Mouse (Mus musculus): ENCODE results near the gene Dop1b. TPM values are rescaled to one million over a fixed set of nuclear protein-coding genes. Genes with fewer than 3 reads are reported as not detected.

The Dop1b gene
- polyA plus RNA-seq, 1 experiment = 62.8 TPM

DNA sequence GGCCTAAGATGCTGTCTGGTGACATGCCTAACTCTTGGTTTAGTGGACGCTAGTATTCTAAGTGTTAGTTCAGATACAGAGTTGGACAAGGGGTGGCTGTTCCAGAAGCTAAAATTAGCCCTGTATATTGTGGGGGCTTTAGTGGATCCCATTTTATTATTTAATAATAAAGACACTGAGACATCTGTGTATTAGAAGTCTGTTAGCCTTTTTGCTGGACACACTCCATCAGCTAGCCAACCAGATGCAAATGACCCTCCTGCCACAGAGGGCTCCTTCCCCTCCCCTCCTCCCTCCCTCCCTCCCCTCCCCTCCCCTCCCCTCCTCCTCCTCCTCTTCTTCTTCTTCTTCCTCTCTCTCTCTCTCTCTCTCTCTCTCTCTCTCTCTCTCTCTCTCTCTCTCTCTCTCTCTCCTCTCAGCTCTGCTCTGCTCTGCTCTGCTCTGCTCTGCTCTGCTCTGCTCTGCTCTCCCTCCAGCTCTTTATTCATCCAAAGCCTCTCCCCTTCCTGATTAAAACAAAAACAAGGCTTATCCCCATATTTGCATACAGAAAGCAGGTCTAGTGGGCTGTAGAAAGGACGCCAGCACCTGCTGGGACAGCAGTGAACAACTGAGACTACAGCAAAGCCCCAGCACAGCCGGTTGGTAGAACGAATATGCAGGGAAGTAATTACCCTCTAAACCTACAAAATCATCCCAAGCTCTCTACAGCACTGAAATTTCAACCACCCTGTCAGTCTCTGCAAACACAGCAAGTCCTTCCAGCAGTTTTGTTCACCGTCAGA lies 78.5 kb downstream of the Dop1b start:
- no peak for DNase-seq (ENCODE audit: extremely low spot score in 1 of 2, low spot score in 1 of 2)

GRCm38 (mm10) chr16:93792981-93793630 lies 81.4 kb downstream of the Dop1b start:
- DNase-seq (ENCODE audit: extremely low spot score in 1 of 2, low spot score in 1 of 2) = no peak

DNA sequence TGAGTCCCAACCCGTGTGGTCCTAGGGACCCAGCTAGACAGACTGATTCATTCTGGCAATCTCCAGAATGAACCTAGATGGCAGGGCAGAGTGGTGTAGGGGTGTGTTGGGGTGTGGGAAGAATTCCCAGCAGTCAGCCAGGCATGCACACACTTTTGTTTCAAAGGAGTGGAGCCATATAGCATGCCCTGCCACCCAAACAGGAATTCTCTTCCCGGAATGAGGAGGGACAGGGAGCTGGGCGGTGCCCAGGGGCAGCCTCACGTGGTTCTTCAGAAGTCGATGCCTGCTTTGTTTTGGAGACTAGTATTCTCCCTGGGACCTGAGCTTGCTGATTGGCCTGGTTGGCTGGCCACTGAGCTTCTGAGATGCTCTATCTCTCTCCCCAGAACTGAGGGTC lies 83.1 kb downstream of the Dop1b start:
- no peak for DNase-seq (ENCODE audit: extremely low spot score in 1 of 2, low spot score in 1 of 2)

- DNase-seq (ENCODE audit: extremely low spot score in 1 of 2, low spot score in 1 of 2) = no peak
Measured at GRCm38 (mm10) chr16:93795391-93795790, 83.7 kb downstream of the Dop1b start.

- DNase-seq (ENCODE audit: extremely low spot score in 1 of 2, low spot score in 1 of 2) = peak in 1 of 2 experiments; percentile 47
Measured at GRCm38 (mm10) chr16:93797021-93797840, 85.5 kb downstream of the Dop1b start.

DNA sequence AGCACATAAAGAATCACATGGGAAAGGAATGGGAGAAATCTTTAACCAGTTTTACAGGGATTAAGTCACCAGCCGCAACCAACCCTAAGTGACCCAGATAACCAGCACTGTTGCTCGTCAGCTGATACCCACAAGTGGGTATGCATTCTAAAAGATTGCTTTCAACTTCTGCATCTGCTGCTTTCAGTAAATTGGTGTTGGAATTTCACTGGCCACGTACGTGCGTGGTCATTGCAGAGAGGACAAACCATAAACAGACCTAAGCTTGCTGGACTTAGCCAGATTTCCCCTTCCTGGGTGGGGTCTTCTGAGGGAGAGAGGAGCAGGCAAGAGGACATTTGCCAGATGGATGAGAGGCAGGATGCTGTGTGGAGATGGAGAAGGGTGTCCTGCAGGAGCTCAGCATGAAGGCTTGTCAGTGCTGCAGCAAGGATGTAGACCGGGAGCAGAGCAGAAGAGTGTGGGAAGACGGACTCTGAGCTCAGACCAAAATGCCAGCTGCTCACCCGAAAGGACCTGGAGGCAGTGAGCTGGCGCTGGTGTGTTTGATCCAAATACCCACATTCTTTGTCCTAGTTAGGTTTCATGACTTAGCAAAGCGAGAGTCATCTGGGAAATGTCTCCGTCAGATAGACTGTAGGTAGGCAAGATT lies 86.3 kb downstream of the Dop1b start:
- peak; percentile 36 to 58 for DNase-seq (ENCODE audit: extremely low spot score in 1 of 2, low spot score in 1 of 2)

- DNase-seq (ENCODE audit: extremely low spot score in 1 of 2, low spot score in 1 of 2) = no peak
Measured at GRCm38 (mm10) chr16:93798623-93799022, 86.9 kb downstream of the Dop1b start.

DNA sequence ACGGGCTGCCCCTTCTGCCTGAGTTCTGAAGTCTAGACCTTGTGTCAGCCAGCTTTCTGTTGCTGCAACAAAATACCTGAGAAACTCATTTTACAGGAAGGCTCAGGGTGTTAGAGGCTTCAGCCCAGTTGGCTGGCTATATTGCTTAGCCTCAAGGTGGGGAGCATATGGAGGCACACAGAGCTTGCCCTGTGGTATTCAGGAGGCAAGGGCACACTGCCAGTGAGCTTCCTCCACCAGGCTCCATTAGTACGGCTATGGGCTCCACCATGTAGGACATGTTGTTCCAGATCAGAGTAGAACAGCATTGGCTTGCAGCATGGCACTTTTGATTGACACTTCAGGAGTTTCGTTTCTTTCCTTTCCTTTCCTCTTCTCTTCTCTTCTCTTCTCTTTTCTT lies 87.4 kb downstream of the Dop1b start:
- DNase-seq (ENCODE audit: extremely low spot score in 1 of 2, low spot score in 1 of 2) = no peak

GRCm38 (mm10) chr16:93799936-93800335 lies 88.2 kb downstream of the Dop1b start:
- no peak for DNase-seq (ENCODE audit: extremely low spot score in 1 of 2, low spot score in 1 of 2)

DNA sequence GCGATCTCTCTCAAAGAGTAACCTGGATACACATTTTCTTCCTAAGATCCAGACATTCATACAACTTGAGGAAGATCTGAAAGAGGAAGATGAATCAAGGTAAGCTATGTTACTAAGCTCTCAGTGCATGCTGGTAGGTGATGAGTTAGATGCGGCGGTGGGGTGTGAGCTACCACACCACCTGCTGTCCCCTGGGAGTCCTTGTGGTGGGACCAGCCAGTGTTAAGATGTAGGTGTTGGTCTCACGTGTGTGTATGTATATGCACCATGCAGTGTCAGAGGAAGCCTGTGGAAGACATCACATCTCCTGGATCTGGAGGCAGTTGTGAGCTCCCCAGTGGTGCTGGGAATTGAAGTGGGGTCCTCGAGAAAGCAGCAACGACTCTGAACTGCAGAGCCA lies 95.5 kb downstream of the Dop1b start:
- no peak for DNase-seq (ENCODE audit: extremely low spot score in 1 of 2, low spot score in 1 of 2)

GRCm38 (mm10) chr16:93807961-93808554 lies 96.4 kb downstream of the Dop1b start:
- no peak for DNase-seq (ENCODE audit: extremely low spot score in 1 of 2, low spot score in 1 of 2)

- DNase-seq (ENCODE audit: extremely low spot score in 1 of 2, low spot score in 1 of 2) = peak in 1 of 2 experiments; percentile 46
Measured at GRCm38 (mm10) chr16:93815856-93816736, 104.4 kb downstream of the Dop1b start.

GRCm38 (mm10) chr16:93816861-93817260 lies 105.2 kb downstream of the Dop1b start:
- DNase-seq (ENCODE audit: extremely low spot score in 1 of 2, low spot score in 1 of 2) = no peak

GRCm38 (mm10) chr16:93817371-93817770 lies 105.7 kb downstream of the Dop1b start:
- DNase-seq (ENCODE audit: extremely low spot score in 1 of 2, low spot score in 1 of 2) = no peak

DNA sequence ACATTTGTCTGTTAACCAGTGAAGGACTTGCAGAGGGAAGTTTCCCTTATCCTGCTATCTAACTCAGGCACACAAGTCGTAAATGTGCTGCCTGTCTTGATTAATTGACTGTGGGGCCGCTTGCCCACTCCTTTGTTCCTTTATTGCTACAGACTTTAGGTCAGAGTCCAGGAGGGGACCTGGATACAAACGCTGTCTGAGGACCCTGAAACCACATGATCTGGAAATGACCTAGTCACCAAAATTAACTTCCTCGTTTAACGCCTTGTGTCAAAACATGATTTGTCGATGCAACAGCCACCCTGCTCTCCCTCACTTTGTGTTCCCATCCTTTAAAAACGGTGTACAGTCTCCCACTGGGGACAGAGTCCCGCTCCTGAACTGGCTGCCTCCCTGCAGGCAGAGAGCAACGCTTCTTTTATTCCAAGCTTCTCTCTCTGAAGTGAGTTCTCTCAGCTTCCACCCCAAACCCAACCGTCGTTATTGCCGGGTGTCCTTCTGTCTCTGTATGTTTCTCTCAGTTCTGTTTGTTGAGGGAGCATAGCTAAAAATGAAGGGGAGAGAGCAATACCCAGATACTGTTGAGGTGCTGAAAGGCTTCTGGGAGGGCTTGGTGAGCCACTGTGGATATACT lies 107.1 kb downstream of the Dop1b start:
- no peak for DNase-seq (ENCODE audit: extremely low spot score in 1 of 2, low spot score in 1 of 2)

DNA sequence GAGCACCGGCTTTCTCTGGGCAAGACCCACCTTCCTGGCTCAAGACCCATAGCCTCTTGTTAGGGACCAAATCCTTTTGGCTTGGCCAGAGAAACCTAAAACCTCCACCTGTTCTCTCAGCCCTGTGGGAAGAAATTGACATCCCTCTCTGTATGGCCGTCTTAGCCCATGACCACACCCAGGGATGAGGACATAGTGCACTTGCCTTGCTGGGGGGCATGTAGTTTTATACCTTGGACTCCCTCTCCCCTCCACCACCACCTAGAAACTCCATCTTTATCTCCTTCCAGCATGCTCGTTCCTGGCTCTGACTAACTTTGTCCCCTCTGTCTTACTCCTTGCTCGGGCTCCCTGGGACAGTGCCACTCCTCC lies 107.6 kb downstream of the Dop1b start:
- DNase-seq (ENCODE audit: extremely low spot score in 1 of 2, low spot score in 1 of 2) = no peak

GRCm38 (mm10) chr16:93820040-93820439 lies 108.3 kb downstream of the Dop1b start:
- DNase-seq (ENCODE audit: extremely low spot score in 1 of 2, low spot score in 1 of 2) = no peak

GRCm38 (mm10) chr16:93821706-93822105 lies 110.0 kb downstream of the Dop1b start:
- DNase-seq (ENCODE audit: extremely low spot score in 1 of 2, low spot score in 1 of 2) = no peak
